Mouse (Mus musculus) midbrain, embryonic 15.5 days (tissue): Measurements from ENCODE around the gene Aamp. TPM values are rescaled to one million over a fixed set of nuclear protein-coding genes. Genes with fewer than 3 reads are reported as not detected.
"Not testable (repeated sequence)": the region's sequence is repeated elsewhere in the genome, so short reads cannot be mapped to it uniquely, and the experiment has no call there.

ENCODE experiments used
- ATAC-seq: fragments of 200-750 bp; cut with Nextera tagmentation; replicated peaks from 2 replicates; pipeline ENCODE4 v1.8.0; 2017; ENCODE audit warnings: moderate TSS enrichment
- H3K27ac ChIP-seq: fragments of 300-500 bp; sonication (generic); 2 replicates; pipeline ENCODE4 v1.5.1; 2015; ENCODE audit warnings: mild to moderate bottlenecking, inconsistent platforms
- H3K27me3 ChIP-seq: fragments of 300-500 bp; sonication (generic); replicated peaks from 2 replicates; pipeline ENCODE4 v1.6.1; 2015; ENCODE audit warnings: inconsistent platforms
- H3K36me3 ChIP-seq: fragments of 300-500 bp; sonication (generic); replicated peaks from 2 replicates; pipeline ENCODE4 v1.6.1; 2015; ENCODE audit warnings: inconsistent platforms
- H3K4me1 ChIP-seq: fragments of 300-500 bp; sonication (generic); 2 replicates; pipeline ENCODE4 v1.6.1; 2015; ENCODE audit warnings: inconsistent platforms
- H3K4me2 ChIP-seq: fragments of 300-500 bp; sonication (generic); 2 replicates; pipeline ENCODE4 v1.6.1; 2015; ENCODE audit warnings: inconsistent platforms, mild to moderate bottlenecking, moderate library complexity
- H3K4me3 ChIP-seq: fragments of 300-500 bp; sonication (generic); 2 replicates; pipeline ENCODE4 v1.5.1; 2015; ENCODE audit warnings: mild to moderate bottlenecking, inconsistent platforms
- H3K9ac ChIP-seq: fragments of 300-500 bp; sonication (generic); 2 replicates; pipeline ENCODE4 v1.6.1; 2015; ENCODE audit warnings: mild to moderate bottlenecking, inconsistent platforms
- H3K9me3 ChIP-seq: fragments of 300-500 bp; sonication (generic); 2 replicates; pipeline ENCODE4 v1.6.1; 2016; ENCODE audit warnings: inconsistent platforms
- WGBS: fragments of 180-500 bp; shearing (Covaris S2); methylation state at CpG from one replicate; pipeline ENCODE4 v1.1.7; 2015; ENCODE audit warnings: mixed read lengths; 5-methylcytosine and 5-hydroxymethylcytosine counted together
- polyA plus RNA-seq: library from polyadenylated mRNA; unstranded; fragments of >200 nt; fragmentation: Nextera tagmentation; extraction: Ambion mirVana; gene quantifications from 2 replicates; pipeline ENCODE4 v1.2.1, GENCODE M21; 2015

Gene Aamp
- polyA plus RNA-seq, 1 experiment from 2014 or later: 217 TPM

DNA sequence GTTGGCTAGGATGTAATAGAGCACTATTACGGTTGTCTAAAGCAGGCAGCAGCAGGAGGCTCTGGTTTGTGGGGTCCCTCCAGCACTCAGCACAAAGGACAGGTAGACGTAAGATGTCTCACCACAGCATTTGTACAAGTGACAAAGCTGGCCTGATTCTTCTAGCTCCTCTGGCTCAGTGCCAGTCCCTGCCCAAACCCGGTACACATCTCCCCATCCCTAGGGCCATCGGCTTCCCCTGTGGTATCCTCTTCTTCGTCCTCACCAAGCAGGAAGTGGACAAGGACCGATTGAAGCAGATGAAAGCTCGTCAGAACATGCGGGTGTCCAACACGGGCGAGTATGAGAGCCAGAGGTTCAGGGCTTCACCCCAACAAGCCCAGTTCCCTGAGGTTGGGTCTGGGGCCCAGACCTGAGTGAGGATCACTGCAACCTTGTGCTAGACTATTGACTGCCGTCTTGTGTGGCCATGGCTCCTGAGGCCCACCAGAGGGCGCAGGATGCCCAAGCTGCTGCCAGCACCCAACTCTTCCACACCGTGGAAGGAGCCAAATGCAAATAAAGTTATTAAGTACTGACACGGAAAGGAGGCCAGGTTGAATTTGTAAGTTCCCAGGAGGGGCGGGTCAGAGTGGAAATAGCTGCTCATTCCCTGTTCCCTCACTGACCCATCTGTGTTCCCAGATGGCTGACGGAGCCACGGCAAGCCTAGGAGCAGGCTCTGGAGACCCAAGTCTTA, 2.5 kb upstream of the Aamp start:
- not testable (repeated sequence) for H3K27me3 ChIP-seq, ATAC-seq, H3K9me3 ChIP-seq, H3K4me3 ChIP-seq, H3K9ac ChIP-seq, H3K4me2 ChIP-seq, H3K36me3 ChIP-seq, H3K27ac ChIP-seq
- 58% methylated on average over 16 of the region's 17 CpGs for WGBS
- peaks cover 23% of the 10 kb centered on the region for H3K4me1 ChIP-seq

DNA sequence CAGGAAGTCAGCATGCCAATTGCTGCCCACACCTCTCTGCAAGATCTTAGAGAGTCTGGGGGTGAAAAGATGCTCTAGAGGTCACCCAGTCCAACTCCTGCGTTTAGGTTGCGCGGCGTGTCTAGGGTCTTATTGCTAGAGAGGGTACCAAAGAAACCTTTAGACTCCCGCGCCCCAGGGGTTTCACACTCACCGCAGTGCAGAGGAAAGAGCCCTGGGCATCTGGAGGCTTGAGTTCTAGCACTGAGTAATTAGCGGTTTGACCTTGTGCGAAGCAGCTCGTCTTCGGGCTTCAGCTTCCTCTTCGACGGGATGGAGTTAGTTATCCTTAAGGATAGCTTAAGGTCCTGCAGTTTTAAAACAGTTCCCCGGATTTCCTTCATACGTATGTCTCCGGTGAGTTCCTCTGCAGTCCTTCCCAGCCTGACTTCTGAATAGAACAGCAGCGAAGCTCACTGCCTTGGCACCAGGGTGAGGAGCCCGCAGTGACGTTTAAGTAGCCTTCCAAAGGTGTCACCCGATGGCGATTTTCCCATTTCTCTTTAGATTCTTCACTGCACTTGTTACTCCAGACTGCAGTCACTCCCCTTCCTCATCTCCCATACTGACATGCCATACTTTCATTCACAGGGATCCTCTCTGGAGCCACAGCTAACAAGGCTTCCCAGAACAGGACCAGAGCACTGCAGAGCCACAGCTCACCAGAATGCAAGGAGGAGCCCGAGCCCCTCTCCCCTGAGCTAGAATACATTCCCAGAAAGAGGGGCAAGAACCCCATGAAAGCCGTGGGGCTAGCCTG, 873 bp upstream of the Aamp start:
- Histone ChIP-seq H3K4me2 (peak overlapping the region; percentile 74), H3K27ac (peak overlapping the region; percentile 18; the same call in 1 of the 2 replicates), H3K9me3 (no peaks in the 10 kb centered on the region), H3K36me3 (peaks cover 21% of the 10 kb centered on the region), H3K9ac (peak overlapping the region; percentile 56), H3K4me3 (peak overlapping the region; percentile 95), H3K4me1 (peaks cover 23% of the 10 kb centered on the region), H3K27me3 (no peaks in the 10 kb centered on the region)
- WGBS: 4% methylated on average over 23 of the region's 23 CpGs
- no peak; the same call in 1 of the 2 replicates for ATAC-seq

DNA sequence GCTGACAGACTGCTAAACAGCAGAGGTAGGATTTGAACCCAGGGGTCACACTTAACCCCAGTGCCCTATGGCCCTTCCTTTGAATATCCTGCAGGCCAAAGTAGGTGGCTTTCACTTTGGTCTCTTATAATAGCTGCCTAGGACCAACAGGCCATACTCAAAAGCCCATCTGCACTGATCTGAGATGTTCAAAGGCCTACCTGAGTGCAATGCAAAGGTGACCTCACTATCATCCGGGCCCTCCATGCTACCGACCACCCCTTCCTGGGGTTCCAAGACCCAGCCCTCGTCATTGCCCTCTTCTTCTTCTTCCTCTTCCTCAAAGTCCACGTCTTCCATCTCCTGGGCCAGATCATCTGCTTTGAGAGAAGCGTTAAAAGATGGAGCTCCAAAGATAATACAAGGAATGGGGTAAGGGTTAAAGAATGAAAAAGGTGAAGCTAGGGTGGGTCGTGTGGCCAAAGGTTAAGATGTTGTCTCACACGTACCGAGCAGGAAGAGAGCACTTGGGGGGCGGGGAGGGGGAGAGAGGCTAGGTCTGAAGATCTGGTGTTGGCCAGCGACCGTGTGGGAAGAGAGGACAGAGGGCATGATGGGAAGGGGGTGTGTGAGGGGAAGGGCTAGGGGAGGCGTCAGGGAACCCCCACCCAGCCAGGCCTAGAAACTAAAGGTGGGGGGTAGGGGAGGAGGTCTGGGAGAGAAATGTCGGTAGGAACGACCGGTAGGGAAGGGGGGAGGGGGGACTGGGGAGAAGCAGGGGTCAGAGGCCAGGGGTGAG, 663 bp downstream of the Aamp start:
- Histone ChIP-seq H3K4me2 (peak overlapping the region; percentile 76), H3K27me3 (no peaks in the 10 kb centered on the region), H3K9ac (peak overlapping the region; percentile 78), H3K27ac (peak overlapping the region; percentile 85), H3K4me1 (peaks cover 23% of the 10 kb centered on the region), H3K9me3 (no peaks in the 10 kb centered on the region), H3K4me3 (peak overlapping the region; percentile 95), H3K36me3 (peaks cover 31% of the 10 kb centered on the region)
- peak; percentile 64 for ATAC-seq
- 17% methylated on average over 15 of the region's 15 CpGs for WGBS

DNA sequence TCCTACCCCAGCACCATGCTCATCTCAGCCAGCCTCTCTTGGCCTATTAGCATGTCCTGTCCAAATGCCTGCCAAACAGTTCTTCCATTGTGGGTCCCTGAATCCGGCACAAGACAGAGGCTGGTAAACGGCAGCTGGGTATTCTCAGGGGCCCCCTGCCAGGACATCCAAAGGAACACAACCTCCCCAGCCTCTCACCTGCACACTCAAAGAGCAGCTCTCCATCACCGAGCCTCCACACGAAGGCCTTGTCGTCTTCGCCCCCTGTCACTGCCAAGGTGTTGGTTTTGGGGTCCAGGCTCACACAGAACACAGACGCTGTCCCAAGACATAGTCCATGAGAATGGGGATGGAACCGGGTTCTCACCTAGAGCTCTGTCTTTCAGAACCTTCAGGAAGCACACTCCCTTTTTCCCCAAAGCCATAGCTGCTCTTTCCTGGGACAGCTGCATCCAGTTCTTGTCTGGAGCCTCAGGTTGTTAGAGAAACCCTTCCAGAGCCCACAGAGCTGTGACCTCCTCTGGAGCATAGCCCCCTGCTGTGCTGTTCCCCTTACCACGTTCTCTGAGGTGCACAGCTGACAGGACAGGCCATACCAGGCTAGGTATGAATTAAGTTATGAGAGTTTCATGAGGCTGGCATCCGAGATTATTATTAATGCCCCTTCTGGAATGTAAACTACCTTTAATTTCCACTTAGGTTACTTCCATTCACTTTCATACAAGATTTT, 1.5 kb downstream of the Aamp start:
- Histone ChIP-seq H3K9ac (no peak overlapping the region), H3K27me3 (no peaks in the 10 kb centered on the region), H3K27ac (no peak overlapping the region), H3K4me1 (peaks cover 23% of the 10 kb centered on the region), H3K36me3 (peaks cover 31% of the 10 kb centered on the region), H3K4me3 (no peak overlapping the region), H3K9me3 (no peaks in the 10 kb centered on the region), H3K4me2 (peak overlapping the region; percentile 76; the same call in 1 of the 2 replicates)
- ATAC-seq: no peak
- WGBS: 85% methylated on average over 10 of the region's 10 CpGs

DNA sequence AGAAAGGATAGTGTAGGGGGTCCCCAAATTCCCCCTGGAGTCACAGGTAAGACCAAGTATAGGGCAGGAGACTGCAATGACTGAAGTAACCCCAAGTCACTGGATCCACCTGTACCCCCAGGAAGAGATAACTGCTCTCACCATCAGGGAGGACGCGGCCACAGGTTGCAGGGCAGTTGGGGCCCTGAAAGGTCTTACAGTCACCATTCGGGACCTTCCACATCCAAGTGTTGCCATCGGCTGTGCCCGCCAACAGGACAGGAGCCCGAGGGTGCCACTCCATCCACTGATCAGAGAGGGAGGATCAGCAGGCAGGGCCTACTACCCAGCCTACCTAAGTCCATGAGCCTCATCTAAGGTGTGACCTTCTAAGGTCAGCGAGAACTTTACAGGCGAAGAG, 2.7 kb downstream of the Aamp start:
- Histone ChIP-seq H3K9me3 (no peaks in the 10 kb centered on the region), H3K27ac (no peak overlapping the region), H3K4me2 (no peak overlapping the region), H3K4me1 (peaks cover 23% of the 10 kb centered on the region), H3K4me3 (no peak overlapping the region), H3K9ac (no peak overlapping the region), H3K27me3 (no peaks in the 10 kb centered on the region), H3K36me3 (peaks cover 31% of the 10 kb centered on the region)
- WGBS: 98% methylated on average over 8 of the region's 8 CpGs
- no peak for ATAC-seq

DNA sequence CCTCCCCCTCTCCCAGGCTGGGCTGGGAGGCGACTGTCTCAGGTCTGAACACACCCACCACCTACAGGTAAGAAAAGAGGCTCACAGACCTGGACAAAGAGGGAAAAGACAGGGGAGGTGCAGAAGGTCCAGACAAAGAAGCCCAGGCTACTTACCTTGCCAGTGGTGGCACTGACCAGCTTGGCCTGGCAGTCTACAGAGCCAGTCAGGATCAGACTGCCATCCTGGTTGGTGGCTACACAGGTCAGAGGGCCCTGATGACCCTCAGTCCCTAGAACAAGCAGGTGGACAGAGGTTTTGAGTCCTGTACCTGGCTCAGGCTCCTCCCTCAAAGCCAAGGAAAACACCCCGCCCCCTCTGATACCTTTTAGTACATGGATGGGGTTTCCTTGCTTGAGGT, 3.2 kb downstream of the Aamp start:
- ATAC-seq: no peak
- no peak overlapping the region for H3K4me2 ChIP-seq
- WGBS: 98% methylated on average over 2 of the region's 2 CpGs
- H3K4me3 ChIP-seq: no peak overlapping the region
- no peaks in the 10 kb centered on the region for H3K9me3 ChIP-seq
- peaks cover 23% of the 10 kb centered on the region for H3K4me1 ChIP-seq
- no peak overlapping the region for H3K27ac ChIP-seq
- no peaks in the 10 kb centered on the region for H3K27me3 ChIP-seq
- peaks cover 31% of the 10 kb centered on the region for H3K36me3 ChIP-seq
- H3K9ac ChIP-seq: no peak overlapping the region

DNA sequence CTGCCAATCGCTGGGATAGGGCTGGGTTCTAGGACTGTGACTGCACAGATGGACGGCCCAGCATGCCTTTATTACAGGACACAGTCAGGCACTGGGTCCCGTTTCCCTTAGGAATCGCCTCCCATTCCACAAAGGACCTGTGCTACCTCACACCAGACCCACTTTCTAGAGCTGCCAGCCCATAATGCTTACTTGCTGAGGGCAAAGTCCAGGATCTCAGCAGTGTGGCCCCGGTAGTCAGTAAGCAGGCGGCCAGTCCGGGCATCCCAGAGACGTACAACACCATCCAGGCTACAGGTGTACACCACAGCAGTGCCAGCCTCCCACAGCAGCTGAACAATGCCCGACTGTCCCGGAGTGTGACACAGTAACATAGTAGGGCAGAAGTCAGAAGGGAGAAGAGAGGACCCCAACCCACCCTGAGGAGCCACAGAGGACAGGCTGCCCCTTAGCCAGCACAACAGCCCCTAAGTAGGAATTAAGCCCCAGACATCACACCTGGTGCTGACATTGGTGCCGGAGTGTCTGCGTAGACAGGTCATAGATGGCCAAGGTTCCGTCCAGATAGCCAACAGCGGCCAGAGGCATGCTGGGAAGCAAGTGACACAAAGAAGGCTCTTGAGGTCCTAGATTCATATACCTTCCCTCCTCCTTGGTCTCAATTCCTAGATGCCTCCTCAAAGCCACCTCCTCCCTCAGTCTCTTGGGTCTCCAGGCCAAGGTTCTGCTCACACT, 3.8 kb downstream of the Aamp start:
- no peak overlapping the region for H3K4me2 ChIP-seq
- no peak overlapping the region for H3K9ac ChIP-seq
- H3K27me3 ChIP-seq: no peaks in the 10 kb centered on the region
- no peak overlapping the region for H3K27ac ChIP-seq
- H3K9me3 ChIP-seq: no peaks in the 10 kb centered on the region
- ATAC-seq: no peak
- peaks cover 31% of the 10 kb centered on the region for H3K36me3 ChIP-seq
- peaks cover 19% of the 10 kb centered on the region for H3K4me1 ChIP-seq
- no peak overlapping the region for H3K4me3 ChIP-seq
- 94% methylated on average over 14 of the region's 14 CpGs for WGBS

DNA sequence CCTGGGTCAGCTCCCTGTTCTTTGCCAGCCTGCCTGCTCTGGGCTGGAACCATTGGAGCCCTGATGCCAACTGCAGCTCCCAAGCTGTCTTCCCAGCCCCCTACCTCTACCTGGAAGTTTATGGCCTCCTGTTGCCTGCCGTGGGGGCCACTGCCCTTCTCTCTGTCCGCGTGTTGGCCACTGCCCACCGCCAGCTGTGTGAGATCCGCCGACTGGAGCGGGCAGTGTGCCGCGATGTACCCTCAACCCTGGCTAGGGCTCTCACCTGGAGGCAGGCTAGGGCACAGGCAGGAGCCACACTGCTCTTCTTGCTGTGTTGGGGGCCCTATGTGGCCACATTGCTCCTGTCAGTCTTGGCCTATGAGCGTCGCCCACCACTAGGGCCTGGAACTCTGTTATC, 5.5 kb downstream of the Aamp start:
- H3K4me1 ChIP-seq: peaks cover 15% of the 10 kb centered on the region
- no peaks in the 10 kb centered on the region for H3K27me3 ChIP-seq
- H3K4me3 ChIP-seq: no peak overlapping the region
- WGBS: 90% methylated on average over 11 of the region's 11 CpGs
- no peaks in the 10 kb centered on the region for H3K9me3 ChIP-seq
- no peak for ATAC-seq
- H3K4me2 ChIP-seq: no peak overlapping the region
- H3K9ac ChIP-seq: no peak overlapping the region
- no peak overlapping the region for H3K27ac ChIP-seq
- H3K36me3 ChIP-seq: peaks cover 31% of the 10 kb centered on the region

DNA sequence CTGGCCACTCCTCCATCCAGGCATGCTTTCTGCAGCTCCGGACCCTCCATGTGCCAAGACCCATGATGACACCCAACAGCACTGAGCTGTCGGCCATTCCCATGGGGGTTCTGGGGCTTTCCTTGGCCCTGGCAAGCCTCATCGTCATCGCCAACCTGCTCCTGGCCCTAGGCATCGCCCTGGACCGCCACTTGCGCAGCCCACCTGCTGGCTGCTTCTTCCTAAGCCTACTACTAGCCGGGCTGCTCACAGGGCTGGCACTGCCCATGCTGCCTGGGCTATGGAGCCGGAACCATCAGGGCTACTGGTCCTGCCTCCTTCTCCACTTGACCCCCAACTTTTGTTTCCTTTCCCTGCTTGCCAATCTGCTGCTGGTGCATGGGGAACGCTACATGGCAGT, 6.0 kb downstream of the Aamp start, which contains the start of gene Gpbar1:
Gene Gpbar1, plus strand, starts transcription at position 13 of the 400 bp plus-strand sequence.
- ATAC-seq: no peak
- Histone ChIP-seq H3K9me3 (no peaks in the 10 kb centered on the region), H3K4me2 (no peak within 1 kb of the TSS), H3K9ac (no peak within 1 kb of the TSS), H3K36me3 (peaks cover 31% of the 10 kb centered on the region), H3K27me3 (no peaks in the 10 kb centered on the region), H3K4me1 (peaks cover 11% of the 10 kb centered on the region), H3K4me3 (no peak within 1 kb of the TSS), H3K27ac (no peak within 1 kb of the TSS)
- WGBS: 94% methylated on average over 10 of the region's 10 CpGs

DNA sequence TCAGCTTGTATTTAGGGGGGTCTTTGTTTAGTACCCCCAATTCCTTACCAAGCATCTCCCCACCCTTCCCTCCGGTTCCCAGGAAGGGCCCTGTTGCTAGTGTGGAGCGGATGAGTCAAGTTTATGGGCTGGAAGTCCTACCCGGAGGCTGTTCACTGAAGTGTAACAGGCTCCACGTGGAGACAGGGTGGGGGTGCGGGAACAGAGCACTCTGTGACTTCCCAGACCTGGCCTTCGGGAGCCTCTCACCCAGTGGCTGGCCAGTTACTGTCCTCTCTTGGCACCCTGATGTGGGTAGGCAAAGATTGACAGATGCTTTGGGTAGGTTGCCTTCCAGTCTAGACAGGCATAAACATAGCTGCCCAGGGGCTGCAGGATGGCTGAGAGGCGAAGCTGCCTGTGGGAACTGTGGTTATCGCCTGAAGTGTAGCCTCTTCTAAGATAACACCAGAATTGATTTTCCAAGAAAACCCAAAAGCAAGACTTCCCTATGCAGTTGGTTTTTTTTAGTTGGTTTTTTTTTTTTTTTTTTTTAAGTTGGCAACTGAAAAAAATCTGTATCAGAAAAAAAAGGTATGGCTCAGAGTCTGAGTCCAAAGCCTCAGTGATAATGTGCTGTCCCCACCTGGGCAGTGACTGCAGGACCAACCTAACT, 6.5 kb downstream of the Aamp start:
- no peak overlapping the region for H3K27ac ChIP-seq
- WGBS: 55% methylated on average over 8 of the region's 8 CpGs
- no peak overlapping the region for H3K4me3 ChIP-seq
- ATAC-seq: no peak
- H3K9ac ChIP-seq: no peak overlapping the region
- no peaks in the 10 kb centered on the region for H3K27me3 ChIP-seq
- no peak overlapping the region for H3K4me2 ChIP-seq
- H3K36me3 ChIP-seq: peaks cover 31% of the 10 kb centered on the region
- peaks cover 5% of the 10 kb centered on the region for H3K4me1 ChIP-seq
- H3K9me3 ChIP-seq: no peaks in the 10 kb centered on the region

DNA sequence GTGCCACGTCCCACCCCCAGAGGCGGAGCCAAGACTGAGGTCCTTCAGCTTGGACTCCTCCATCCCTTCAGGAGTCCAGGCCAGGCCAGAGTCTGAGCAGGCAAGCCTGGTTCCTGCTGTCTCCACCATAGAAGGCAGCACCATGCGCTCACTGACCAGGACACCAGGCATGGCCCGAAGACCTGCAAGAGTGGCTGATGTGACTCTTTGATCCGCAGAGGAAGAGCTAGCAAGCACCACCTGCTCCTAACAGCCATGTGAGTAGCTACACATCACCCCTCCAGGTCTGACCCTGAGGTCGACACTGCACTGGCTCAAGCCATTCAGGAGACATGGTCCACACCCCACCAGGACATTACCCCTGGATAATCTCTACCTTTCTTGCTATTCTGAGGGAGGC, 7.5 kb downstream of the Aamp start:
- Histone ChIP-seq H3K27me3 (no peaks in the 10 kb centered on the region), H3K9ac (no peak overlapping the region), H3K4me1 (no peaks in the 10 kb centered on the region), H3K4me2 (no peak overlapping the region), H3K9me3 (no peaks in the 10 kb centered on the region), H3K36me3 (peaks cover 26% of the 10 kb centered on the region), H3K27ac (no peak overlapping the region), H3K4me3 (no peak overlapping the region)
- no peak for ATAC-seq
- WGBS: 76% methylated on average over 6 of the region's 6 CpGs
